19 mouse cellular contexts compared by ENCODE assay signal in genomic region chr9:22224066-22224465, GRCm38 (mm10). TPM values are rescaled to one million over a fixed set of nuclear protein-coding genes. Genes with fewer than 3 reads are reported as not detected.
"Had no signal": no experiment of that assay in that cellular context is flagged by ENCODE, and none has a peak within 500 bp of the region (broad histone marks: within the 10 kb centered on the region; RNA-seq: fewer than 3 reads in every experiment).

No protein-coding gene starts in this region.

- H3K4me1 ChIP-seq: stomach, embryonic 15.5 days had no signal

- H3K27ac ChIP-seq: macrophage; midbrain, embryonic 13.5 days; midbrain, embryonic 15.5 days; neural tube, embryonic 13.5 days; stomach, embryonic 15.5 days; stomach, postnatal 0 days had no signal

- H3K9me3 ChIP-seq: lung, embryonic 15.5 days; megakaryocyte, embryonic 14.5 days; midbrain, embryonic 13.5 days; midbrain, embryonic 15.5 days; neural tube, embryonic 13.5 days; neural tube, embryonic 15.5 days; stomach, embryonic 15.5 days had no signal

- ATAC-seq: lung, postnatal 0 days; midbrain, embryonic 13.5 days; midbrain, embryonic 15.5 days had no signal

- H3K36me3 ChIP-seq: midbrain, embryonic 13.5 days; midbrain, embryonic 15.5 days; neural tube, embryonic 13.5 days; neural tube, embryonic 15.5 days had no signal

- DNase-seq: lung, adult 2 months; lung, postnatal 14 days; lung, postnatal 36 days; right cerebral cortex, adult 18-20 months; right cerebral cortex, postnatal 14 days; thymus, adult 2 months; thymus, postnatal 25 days; thymus, postnatal 4 days had no signal

- H3K27me3 ChIP-seq: lung, embryonic 15.5 days; midbrain, embryonic 13.5 days; midbrain, embryonic 15.5 days; neural tube, embryonic 13.5 days; neural tube, embryonic 15.5 days; stomach, embryonic 15.5 days had no signal

- H3K4me3 ChIP-seq: megakaryocyte, embryonic 14.5 days; stomach, embryonic 15.5 days had no signal

- H3K9ac ChIP-seq: lung, embryonic 15.5 days; midbrain, embryonic 13.5 days; midbrain, embryonic 15.5 days; neural tube, embryonic 13.5 days; neural tube, embryonic 15.5 days; stomach, embryonic 15.5 days had no signal

RNA-seq across cellular contexts. Expression of gene Zfp872, which starts 36.2 kb away (rescaled TPM):
- polyA plus RNA-seq: macrophage; spleen, adult 2 months had no signal
